Mouse (Mus musculus) ES-E14 (cell line): Measurements from ENCODE around the gene Gm13290. TPM values are rescaled to one million over a fixed set of nuclear protein-coding genes. Genes with fewer than 3 reads are reported as not detected.
"Not testable (repeated sequence)": the region's sequence is repeated elsewhere in the genome, so short reads cannot be mapped to it uniquely, and the experiment has no call there.

ENCODE experiments used
- DNase-seq: peaks from one replicate; pipeline ENCODE4 v3.0.0-alpha.2; 2013; ENCODE audit warnings: low read depth, low spot score
- H3K27ac ChIP-seq: 2 replicates; pipeline ENCODE4 v1.5.1; 2012; ENCODE audit warnings: low read depth, mild to moderate bottlenecking, low read length, moderate library complexity, mixed read lengths; ENCODE audit not compliant: poor library complexity, insufficient read depth, severe bottlenecking
- H3K36me3 ChIP-seq: 2 replicates; pipeline ENCODE4 v1.6.1; 2012; ENCODE audit warnings: mild to moderate bottlenecking, low read length, moderate library complexity, mixed read lengths; ENCODE audit not compliant: control insufficient read depth, poor library complexity, insufficient read depth, severe bottlenecking
- H3K4me1 ChIP-seq, 2 experiments: fragments of 150-350 bp in 1 of 2; sonication (generic) in 1 of 2; 2 replicates each; pipeline ENCODE4 v1.6.1; 2012; ENCODE audit warnings: low read length in 2 of 2, mild to moderate bottlenecking in 1 of 2, mixed read lengths in 1 of 2; ENCODE audit not compliant: control insufficient read depth in 2 of 2, insufficient read depth in 2 of 2, poor library complexity in 1 of 2
- H3K4me3 ChIP-seq, 2 experiments: fragments of 150-350 bp in 1 of 2; sonication (generic) in 1 of 2; 2 replicates each; pipeline ENCODE4 v1.5.1; 2012; ENCODE audit warnings: low read length in 2 of 2, low read depth in 1 of 2, mild to moderate bottlenecking in 1 of 2, mixed read lengths in 1 of 2; ENCODE audit not compliant: insufficient read depth in 1 of 2, poor library complexity in 1 of 2, severe bottlenecking in 1 of 2
- H3K9ac ChIP-seq: 2 replicates; pipeline ENCODE4 v1.6.1; 2012; ENCODE audit warnings: low read depth, mild to moderate bottlenecking, low read length, mixed read lengths; ENCODE audit not compliant: poor library complexity, insufficient read depth, severe bottlenecking
- H3K9me3 ChIP-seq: fragments of 150-350 bp; sonication (generic); 2 replicates; pipeline ENCODE4 v1.6.1; 2012; ENCODE audit warnings: low read depth, mild to moderate bottlenecking, low read length; ENCODE audit not compliant: control insufficient read depth, insufficient read depth
- in situ Hi-C, 2 experiments: fragments of 600-800 bp; cut with MboI; formaldehyde crosslinking; loops; one replicate each; pipeline ENCODE4 v1.15.1; 2025; ENCODE audit warnings: low sequenced_read_pairs in 2 of 2, inconsistent platforms in 1 of 2; ENCODE audit not compliant: unreplicated experiment in 2 of 2
- total RNA-seq: library from RNA; depleted of rRNA; stranded (reverse); fragments of 300-350 nt; gene quantifications from 2 replicates; pipeline ENCODE4 v1.2.3, GENCODE M21; 2012

Gene Gm13290
- total RNA-seq, 1 experiment = not detected

- H3K4me3 ChIP-seq, DNase-seq, in situ Hi-C loops, H3K27ac ChIP-seq, H3K9ac ChIP-seq, H3K4me1 ChIP-seq, H3K9me3 ChIP-seq, H3K36me3 ChIP-seq: not testable (repeated sequence)
Measured at GRCm38 (mm10) chr4:88779550-88779949, 5.9 kb downstream of the Gm13290 start, which contains the start of gene Gm13272. Gene Gm13272, plus strand, starts transcription at chr4:88779850.

- H3K4me1 ChIP-seq, H3K4me3 ChIP-seq, H3K36me3 ChIP-seq, H3K9me3 ChIP-seq, H3K9ac ChIP-seq, in situ Hi-C loops, H3K27ac ChIP-seq, DNase-seq: not testable (repeated sequence)
Measured at GRCm38 (mm10) chr4:88780320-88780719, 6.7 kb downstream of the Gm13290 start.

GRCm38 (mm10) chr4:88781831-88782230, 8.2 kb downstream of the Gm13290 start, which contains the start of gene Ifnz:
Gene Ifnz, plus strand, starts transcription at chr4:88782131.
- H3K9ac ChIP-seq, H3K9me3 ChIP-seq, in situ Hi-C loops, H3K36me3 ChIP-seq, H3K27ac ChIP-seq, DNase-seq, H3K4me1 ChIP-seq, H3K4me3 ChIP-seq: not testable (repeated sequence)

- in situ Hi-C loops, H3K27ac ChIP-seq, DNase-seq, H3K9ac ChIP-seq, H3K4me1 ChIP-seq, H3K4me3 ChIP-seq, H3K36me3 ChIP-seq, H3K9me3 ChIP-seq: not testable (repeated sequence)
Measured at GRCm38 (mm10) chr4:88782335-88782734, 8.7 kb downstream of the Gm13290 start.

- H3K4me3 ChIP-seq, H3K27ac ChIP-seq, in situ Hi-C loops, H3K4me1 ChIP-seq, H3K36me3 ChIP-seq, H3K9me3 ChIP-seq, H3K9ac ChIP-seq, DNase-seq: not testable (repeated sequence)
Measured at GRCm38 (mm10) chr4:88785409-88785808, 11.8 kb downstream of the Gm13290 start, which contains the start of gene Gm13276. Gene Gm13276, plus strand, starts transcription at chr4:88785709.

- H3K9me3 ChIP-seq, H3K4me1 ChIP-seq, H3K27ac ChIP-seq, DNase-seq, H3K9ac ChIP-seq, H3K4me3 ChIP-seq, H3K36me3 ChIP-seq, in situ Hi-C loops: not testable (repeated sequence)
Measured at GRCm38 (mm10) chr4:88788402-88788801, 14.8 kb downstream of the Gm13290 start, which contains the start of gene Gm13277. Gene Gm13277, plus strand, starts transcription at chr4:88788632.

GRCm38 (mm10) chr4:88791250-88791649, 17.6 kb downstream of the Gm13290 start, which contains the start of gene Gm13278:
Gene Gm13278, plus strand, starts transcription at chr4:88791550.
- in situ Hi-C loops, H3K4me1 ChIP-seq, H3K27ac ChIP-seq: not testable (repeated sequence)

GRCm38 (mm10) chr4:88793936-88794675, 20.5 kb downstream of the Gm13290 start, which contains the start of gene Gm13275:
Gene Gm13275, plus strand, starts transcription at chr4:88794487.
- DNase-seq, H3K36me3 ChIP-seq, H3K9me3 ChIP-seq, H3K9ac ChIP-seq, H3K4me1 ChIP-seq, in situ Hi-C loops, H3K27ac ChIP-seq, H3K4me3 ChIP-seq: not testable (repeated sequence)

More at GRCm38 (mm10) chr4:88791250-88791649, 17.6 kb downstream of the Gm13290 start, which contains the start of gene Gm13278:
- not testable (repeated sequence) for H3K36me3 ChIP-seq, DNase-seq, H3K4me3 ChIP-seq, H3K9ac ChIP-seq, H3K9me3 ChIP-seq
